Mouse (Mus musculus): ENCODE results near the gene Oas1e.
"Not testable (repeated sequence)": the region's sequence is repeated elsewhere in the genome, so short reads cannot be mapped to it uniquely, and the experiment has no call there.

Gene Oas1e

DNA sequence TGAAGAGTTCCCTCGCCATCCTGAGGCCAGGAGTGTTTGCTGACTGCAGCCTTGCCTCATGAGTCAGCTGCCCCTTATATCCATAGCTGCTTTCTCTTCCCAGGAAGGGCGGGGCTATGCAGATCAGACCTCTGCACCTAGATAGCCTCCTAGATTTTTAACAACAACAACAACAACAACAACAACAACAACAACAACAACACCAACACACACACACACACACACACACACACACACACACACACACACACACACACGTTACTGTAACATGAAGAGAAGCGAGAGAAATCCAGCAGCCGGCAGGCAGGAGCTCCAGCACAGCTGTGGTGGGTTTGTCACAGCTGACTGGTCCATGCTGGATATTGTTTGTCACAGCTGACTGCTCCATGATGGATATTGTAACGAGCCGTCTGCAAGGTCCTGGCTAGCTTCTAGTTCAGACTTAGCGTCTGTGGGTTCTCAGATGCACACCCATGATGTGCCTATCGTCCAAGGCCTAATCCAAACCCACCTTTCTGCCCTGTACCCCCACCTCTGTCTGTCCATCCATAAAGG, at the start of gene Oas1e:
Gene Oas1e (minus strand): TSS at position 51 of the 555 bp plus-strand sequence.
- not testable (repeated sequence) for DNase-seq (ENCODE audit: low spot score in 2 of 2)

DNA sequence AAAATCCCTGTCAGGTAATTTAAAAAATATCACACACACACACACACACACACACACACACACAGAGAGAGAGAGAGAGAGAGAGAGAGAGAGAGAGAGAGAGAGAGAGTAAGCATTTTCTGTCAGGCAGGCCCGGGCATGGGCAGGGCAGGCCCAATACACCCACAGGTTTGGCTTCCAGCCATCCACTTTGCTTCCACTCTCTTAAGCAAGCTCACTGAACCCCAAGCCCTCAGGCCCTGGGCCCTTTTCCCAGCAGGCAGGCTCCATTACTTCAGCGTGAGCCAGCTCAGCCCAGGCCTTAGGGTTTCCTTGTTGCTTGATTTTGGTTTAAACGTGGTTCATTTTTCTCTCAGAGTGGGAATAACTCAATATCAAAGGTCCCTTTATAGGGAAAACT, 49.4 kb upstream of the Oas1e start:
- DNase-seq (ENCODE audit: low spot score in 2 of 2), result no peak

DNA sequence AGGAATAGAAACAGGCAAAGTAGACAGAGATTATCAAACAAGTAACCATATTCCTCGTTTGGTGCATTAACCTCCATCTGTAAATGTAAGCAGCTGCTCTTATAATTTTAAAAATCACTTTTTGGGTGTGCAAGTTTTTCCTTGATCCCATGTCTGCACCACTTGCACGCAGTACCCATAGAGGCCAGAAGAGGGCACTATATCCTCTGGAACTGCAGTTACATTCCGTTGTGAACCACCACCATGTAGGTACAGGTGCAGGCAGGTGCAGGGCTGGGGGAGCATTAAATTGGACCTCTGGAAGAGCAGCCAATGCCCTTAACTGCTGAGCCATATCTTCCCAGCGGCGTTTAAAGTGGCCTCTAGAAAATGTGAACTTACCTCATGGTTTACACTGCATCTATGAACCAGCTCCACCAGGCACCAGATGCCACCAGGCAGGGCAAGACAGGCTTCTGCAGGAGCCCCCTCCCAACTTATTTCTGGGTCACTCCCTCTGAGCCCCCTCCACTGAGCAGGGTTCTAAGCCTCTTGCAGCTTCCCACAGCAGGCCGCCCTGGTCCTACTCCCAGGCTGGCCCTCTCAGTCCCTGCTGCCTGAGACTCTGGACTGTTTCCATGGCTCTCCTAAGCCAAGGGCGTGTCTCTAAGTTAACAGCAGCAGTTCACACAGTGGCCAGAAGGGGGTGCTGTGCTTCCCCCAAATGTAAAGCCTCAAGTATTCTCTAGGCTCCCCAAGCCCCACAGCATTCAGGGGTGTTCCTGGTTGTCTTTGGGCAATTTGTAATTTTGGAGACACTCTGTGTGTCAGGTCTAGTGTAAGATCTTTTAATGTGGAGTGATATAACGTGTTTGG, 41.6 kb upstream of the Oas1e start:
- DNase-seq (ENCODE audit: low spot score in 2 of 2), result peak; percentile 23 to 30

DNA sequence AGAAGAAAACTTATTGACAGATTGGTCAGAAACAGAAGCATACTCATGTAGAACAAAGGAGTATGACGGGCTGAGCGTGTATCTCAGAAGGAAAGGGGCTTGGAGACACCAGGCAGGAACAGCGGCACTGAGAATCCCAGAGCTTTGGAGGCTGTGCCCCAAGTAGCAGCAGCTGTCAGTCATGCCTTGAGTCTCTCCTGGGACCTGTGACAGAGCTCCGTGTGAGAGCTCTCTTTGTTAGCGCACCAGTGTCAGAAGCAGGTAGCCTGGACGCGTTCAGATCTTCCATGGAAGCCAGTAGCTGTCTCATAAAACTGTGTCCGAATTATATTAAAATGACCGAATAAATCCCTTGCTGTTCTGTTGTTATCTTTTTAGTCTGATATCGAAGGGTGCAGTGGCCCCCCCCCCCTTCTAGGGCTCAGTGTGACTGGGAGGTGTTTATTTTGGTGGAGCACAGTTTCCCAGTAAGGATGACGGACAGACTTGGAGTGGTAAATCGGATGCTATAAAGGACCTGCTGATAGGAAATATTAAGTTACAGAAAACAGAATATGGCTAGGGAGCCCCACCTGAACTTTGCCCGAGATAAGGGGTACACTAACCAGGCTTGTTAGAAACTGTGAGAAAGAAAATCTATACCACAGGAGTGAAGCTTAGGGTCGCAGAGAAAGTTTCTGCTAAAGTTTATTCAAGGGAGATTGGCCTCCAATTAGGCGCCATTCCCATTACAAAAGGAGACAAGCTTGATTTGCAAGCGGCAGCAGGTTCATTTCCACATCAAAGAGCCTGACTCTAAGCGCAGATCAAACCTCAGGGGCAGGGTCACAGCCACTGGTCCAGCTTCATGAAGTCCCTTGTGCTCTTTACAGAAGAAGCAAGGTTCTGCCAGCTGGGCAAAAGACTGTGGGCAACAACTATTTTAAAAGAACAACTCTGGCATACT, 38.3 kb upstream of the Oas1e start:
- no peak for DNase-seq (ENCODE audit: low spot score in 2 of 2)

DNA sequence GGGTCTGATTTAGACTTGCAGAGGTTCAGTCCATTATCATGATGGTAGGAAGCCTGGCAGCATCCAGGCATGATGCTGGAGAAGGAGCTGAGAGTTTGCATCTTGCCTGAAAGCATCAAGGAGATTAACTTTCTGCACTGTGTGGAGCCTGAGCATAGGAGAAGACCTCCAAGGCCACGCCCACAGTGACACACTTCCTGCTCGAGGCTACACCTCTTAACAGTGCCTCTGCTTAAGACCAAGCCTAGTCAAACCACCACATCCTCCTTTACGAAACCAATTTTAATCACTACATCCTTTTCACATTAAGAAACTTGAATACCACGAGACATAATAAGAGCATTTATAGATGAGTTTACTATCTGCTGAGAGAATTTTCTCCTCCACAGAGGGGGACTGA, 35.7 kb upstream of the Oas1e start:
- DNase-seq (ENCODE audit: low spot score in 2 of 2), result no peak

DNA sequence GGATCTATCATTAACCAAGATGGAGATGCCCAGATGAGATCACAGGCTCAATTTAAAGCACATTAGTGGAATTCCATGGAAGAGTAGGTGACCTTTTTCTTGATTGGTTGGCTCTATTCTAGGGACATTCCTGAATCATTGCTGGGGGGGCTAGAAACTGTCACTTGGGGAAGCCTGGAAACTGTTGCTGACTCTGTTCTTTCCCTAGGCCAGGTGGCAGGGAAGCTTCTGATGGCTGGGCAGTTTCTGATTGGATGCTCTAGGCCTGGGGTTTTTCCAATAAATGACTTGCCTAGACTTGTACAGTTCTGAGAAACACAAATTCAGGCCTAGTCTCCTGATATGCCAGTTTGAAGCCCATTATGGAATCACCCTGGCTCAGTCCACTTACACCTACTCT, 23.7 kb upstream of the Oas1e start:
- no peak for DNase-seq (ENCODE audit: low spot score in 2 of 2)

DNA sequence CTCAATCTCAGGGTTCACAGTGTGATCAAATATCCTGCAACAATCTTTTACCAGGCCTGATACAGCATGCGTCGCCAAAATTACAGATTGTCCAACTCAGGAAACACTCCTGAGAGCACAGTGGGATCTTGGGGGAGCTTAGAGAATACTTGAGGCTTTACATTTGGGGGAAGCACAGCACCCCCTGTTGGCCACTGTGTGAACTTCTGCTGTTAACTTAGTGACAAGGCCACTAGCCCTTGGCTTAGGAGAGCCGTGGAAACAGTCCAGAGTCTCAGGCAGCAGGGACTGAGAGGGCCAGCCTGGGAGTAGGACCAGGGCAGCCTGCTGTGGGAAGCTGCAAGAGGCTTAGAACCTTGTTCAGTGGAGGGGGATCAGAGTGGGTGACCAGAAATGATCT, 20.6 kb upstream of the Oas1e start:
- DNase-seq (ENCODE audit: low spot score in 2 of 2), result no peak

DNA sequence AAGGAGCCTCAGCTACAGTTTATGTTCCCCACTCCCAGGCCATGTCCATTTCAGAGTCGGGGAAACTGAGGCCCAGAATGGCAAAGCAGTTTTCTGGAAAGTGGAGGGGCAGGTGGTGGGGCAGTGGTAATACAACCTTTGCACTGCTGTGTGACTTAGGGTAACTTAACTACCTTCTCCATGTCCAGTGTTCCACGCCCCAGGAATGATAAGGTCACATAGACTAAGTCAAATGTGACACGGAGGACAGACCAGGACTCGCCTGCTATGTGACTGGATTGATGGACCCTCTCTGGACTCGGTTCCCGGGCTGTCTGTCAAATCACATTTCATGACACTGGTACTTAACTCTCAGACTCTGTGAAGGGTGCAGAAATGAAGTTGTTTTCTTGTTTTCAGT, 17.7 kb upstream of the Oas1e start:
- no peak for DNase-seq (ENCODE audit: low spot score in 2 of 2)

DNA sequence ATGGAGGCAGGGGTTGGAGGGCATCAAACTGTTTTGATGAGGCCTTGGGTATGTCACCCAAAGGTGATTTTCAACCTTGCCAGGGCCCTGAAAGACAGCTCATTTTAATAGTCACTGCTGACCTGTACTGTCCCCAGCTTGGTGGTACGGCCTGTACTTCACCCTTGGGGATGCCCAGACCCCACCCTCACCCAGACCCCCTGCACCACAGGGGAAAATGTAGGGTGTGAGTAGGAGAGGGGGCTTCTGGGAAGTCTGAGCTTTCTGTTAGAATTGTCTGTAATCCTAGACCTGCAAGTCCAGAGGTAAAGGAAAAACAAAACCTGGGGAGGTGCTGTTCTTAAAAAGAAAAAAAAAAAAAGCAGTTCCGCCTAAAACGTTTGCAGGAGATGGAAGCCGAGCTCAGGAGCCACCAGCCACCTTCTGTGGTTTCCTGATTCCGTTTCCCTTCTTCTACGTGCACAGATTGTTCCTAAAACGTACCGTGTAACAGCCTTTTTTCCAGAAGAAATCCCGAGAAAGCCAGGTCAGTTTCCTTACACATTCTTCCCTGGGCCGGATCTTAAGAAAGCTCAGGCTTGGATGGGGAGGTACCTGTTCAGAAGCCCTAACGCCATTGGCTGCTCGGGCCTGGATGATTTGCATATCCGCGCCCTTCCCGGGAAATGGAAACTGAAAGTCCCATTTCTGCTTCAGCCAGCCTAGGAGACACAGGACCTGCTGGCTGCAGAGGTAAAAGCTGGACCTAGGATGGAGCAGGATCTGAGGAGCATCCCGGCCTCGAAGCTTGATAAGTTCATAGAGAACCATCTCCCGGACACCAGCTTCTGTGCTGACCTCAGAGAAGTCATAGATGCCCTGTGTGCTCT, 16.9 kb upstream of the Oas1e start, which contains the start of gene Oas1c:
Gene Oas1c (minus strand): TSS at position 564 of the 869 bp plus-strand sequence.
- DNase-seq (ENCODE audit: low spot score in 2 of 2), result peak; percentile 39 to 71

DNA sequence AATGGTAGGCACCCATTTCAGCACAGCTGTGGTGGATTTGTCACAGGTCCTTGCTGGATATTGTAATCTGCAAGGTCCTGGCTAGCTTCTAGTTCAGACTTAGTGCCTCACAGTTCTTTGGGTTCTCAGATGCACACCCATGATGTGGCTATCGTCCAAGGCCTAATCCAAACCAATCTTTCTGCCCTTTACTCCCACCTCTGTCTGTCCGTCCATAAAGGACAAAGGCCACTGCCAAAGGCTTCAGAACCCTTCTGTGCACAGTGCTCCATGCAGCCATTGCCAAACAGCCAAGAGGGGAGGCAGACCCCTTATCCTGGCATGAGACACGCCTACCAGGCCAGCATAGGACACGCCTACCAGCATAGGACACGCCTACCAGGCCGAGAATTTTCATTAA, 13.8 kb upstream of the Oas1e start:
- no peak for DNase-seq (ENCODE audit: low spot score in 2 of 2)

DNA sequence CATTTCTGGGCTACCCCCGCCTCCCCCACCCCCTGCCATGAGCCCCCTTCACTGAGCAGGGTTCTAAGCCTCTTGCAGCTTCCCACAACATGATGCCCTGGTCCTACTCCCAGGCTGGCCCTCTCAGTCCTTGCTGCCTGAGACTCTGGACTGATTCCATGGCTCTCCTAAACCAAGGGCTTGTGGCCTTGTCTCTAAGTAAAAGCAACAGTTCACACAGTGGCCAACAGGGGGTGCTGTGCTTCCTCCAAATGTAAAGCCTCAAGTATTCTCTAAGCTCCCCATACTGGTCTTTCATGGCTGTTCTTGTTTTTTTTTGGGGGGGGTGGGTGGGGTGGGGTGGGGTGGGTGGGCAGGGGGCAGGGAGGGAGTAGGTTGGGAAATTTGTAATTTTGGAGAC, 11.1 kb upstream of the Oas1e start:
- DNase-seq (ENCODE audit: low spot score in 2 of 2), result peak; percentile 20 to 47

DNA sequence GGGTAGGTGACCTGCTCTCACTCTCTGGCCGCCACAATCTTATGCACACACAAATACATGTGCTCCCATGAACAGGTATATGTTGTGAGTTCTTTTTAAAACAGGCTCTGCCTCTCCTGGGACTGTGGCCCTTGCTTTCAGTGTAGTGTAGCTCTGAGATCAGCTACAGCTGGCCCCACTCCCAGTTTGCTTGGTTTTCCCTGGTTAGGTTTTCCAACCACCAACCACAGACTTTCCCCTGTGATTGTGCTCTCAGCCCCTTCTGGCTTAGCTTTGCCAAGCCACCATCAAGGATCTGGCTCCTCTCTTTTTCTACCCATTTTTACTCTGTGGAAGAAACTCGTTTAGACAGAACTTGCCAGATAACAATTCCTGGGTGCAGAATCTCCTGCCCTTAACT, 8.3 kb upstream of the Oas1e start:
- DNase-seq (ENCODE audit: low spot score in 2 of 2), result no peak

DNA sequence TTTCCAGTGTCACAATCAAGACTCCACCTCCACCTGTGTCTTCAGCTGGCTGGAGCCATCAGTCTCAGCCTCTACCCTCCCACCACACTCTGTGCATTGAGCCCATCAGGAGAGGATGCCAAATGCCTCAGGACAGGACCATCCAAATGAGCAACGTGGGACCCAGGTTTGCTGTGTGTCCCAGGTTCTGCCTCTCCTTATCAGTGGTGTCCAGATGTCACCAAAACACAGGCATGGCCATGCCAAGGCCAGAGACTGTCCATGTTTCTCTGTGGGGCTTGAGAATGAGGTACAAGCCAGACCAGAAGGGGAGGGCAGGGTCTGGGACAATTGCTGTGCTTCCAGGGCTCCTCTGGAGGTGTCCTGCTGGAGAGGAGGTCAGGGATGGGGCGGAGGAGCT, 3.6 kb upstream of the Oas1e start:
- DNase-seq (ENCODE audit: low spot score in 2 of 2), result not testable (repeated sequence)

DNA sequence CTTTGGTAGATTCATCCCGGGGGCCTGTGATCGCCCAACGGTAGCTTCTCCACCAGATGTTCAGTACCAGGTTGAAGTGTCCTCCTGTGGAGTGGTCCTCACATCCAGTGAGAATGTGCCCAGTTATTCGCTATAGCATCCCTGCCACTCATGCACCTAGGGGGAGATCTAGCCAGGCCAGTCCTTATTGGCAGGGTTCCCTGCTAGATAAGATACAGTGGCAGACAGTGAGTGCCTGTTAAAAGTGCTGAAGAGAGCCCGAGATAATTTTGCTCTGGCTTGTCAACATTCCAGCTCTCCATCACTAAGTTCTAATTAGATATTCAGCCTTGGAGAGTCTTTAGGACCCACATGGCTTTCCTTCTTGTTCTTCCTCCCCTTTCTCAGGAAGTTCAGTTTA, 2.8 kb upstream of the Oas1e start:
- not testable (repeated sequence) for DNase-seq (ENCODE audit: low spot score in 2 of 2)

DNA sequence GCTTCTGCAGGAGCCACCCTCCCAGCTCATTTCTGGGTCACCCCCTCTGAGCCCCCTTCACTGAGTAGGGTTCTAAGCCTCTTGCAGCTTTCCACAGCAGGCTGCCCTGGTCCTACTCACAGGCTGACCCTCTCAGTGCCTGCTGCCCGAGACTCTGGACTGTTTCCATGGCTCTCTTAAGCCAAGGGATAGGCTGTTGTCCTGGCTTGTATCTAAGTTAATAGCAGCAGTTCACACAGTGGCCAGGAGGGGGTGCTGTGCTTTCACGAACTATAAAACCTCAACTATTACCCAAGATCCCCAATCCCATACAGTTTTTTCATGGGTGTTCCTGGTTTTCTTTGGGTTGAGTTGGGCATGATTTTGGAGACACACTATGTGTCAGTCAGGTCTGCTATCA, 2.3 kb downstream of the Oas1e start:
- DNase-seq (ENCODE audit: low spot score in 2 of 2), result peak; percentile 31 to 38

DNA sequence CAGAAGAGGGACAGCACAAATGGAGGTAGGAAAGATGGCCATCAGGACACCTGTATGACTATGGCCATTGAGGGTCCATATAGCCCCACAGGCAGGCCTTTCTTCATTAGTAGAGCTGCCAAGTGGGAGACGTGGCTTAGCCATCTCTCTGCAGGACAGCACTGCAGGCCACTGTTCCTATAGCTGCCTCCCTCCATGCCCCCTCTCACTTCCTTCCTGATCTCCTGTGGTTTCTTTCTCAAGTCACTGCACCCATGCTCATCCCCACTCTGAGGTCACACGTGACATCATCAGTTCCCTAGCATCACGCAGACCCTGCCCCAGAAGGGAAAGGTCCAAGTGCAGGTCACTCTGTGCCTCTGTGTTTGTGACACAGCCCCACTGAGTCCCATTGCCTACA, 8.3 kb downstream of the Oas1e start:
- no peak for DNase-seq (ENCODE audit: low spot score in 2 of 2)

DNA sequence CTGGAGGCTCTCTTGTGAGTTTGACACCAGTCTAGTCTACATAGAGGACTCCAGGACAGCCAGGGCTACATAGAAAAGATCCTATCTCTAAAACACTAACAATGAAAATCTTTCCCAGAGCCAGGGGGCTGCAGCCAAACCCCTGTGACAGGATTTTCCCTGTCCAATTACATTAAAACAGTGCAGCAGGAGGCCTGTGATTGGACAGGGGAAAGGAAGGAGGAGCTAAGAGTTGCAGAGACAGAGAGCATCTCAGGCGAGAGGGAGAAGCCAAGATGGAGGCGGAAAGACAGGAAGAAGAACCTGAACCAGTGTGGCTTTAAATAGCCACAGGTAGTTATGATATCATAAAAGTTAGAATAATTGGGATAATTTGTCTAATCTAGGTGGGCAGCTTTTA, 12.9 kb downstream of the Oas1e start:
- DNase-seq (ENCODE audit: low spot score in 2 of 2), result no peak

DNA sequence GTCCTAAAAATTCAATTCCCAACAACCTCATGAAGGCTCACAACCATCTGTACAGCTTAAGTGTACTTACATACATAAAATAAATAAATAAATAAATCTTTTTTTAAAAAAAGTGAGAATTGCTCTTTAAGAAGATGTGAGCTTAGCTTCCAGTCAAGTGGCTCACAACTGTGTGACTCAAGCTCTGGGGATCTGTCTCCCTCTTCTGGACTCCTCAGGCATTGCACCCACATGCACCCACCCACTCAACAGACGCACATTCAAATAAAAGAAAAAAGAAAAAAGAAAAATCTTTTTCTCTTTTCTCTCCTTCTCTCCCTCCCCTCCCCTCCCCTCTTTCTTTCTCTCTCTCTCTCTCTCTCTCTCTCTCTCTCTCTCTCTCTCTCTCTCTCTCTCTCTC, 13.7 kb downstream of the Oas1e start:
- DNase-seq (ENCODE audit: low spot score in 2 of 2), result no peak

DNA sequence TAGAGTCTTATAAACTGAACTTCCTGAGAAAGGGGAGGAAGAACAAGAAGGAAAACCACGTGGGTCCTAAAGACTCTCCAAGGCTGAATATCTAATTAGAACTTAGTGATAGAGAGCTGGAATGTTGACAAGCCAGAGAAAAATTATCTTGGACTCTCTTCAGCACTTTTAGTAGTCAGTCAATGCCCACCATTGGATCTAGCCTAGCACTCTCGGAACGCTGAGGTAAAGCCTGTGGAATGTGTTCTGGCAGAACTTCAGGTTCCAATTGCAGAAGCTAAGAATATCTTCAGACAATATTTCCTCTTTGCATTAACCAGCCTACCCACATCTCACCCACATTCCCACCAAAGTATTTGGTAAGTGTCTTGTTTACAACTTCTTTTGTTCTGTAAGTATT, 15.4 kb downstream of the Oas1e start:
- DNase-seq (ENCODE audit: low spot score in 2 of 2), result no peak

DNA sequence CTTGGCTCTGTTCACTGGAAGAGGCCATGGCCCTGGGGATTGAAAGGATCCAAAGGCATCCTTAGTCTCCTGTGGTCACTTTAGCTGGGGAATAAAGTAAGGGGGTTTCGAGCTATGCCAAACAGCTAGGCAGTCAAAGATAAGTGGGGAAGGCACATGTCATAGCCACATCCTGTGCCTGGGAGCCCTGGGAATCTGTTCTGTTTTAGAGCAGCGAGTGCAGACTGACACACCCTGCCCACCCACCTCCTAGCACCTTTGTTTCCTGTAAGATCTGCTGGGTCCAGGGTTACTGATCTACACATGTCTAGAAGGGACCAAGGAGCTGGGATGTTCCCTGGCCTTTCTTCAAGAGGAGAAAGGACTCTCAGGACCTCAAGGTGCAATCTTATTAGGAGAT, 16.4 kb downstream of the Oas1e start:
- DNase-seq (ENCODE audit: low spot score in 2 of 2), result no peak

DNA sequence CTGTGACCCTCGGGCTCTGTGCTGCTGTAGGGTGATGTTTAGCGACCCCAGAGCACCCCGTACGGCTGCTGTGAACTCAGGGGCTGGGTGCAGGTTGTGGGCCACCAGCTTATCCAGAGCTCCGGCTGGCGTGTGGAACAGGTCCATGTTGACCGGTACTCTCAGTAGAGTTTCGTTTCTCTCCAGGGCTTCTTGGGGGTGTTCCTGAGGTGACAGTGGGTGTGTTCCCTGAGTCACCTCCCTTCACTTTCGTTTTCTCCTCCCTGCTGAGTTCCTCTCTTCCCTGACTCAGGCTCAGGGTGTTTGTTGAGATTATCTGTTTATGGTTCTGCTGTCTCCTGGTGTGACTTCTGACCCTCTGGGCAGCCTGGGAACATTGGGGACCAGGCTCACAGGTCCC, 17.9 kb downstream of the Oas1e start, which contains the start of gene Oas3:
Gene Oas3 (minus strand): TSS at position 184 of the 400 bp plus-strand sequence.
- DNase-seq (ENCODE audit: low spot score in 2 of 2), result no peak

All from frontal cortex, postnatal 25 days (tissue).